Mouse (Mus musculus): ENCODE results near the gene Crebl2. TPM values are rescaled to one million over a fixed set of nuclear protein-coding genes. Genes with fewer than 3 reads are reported as not detected.

Crebl2 gene
- total and polyA plus RNA-seq, 3 experiments = 1.4 to 2.2 (median 1.5) TPM

DNA sequence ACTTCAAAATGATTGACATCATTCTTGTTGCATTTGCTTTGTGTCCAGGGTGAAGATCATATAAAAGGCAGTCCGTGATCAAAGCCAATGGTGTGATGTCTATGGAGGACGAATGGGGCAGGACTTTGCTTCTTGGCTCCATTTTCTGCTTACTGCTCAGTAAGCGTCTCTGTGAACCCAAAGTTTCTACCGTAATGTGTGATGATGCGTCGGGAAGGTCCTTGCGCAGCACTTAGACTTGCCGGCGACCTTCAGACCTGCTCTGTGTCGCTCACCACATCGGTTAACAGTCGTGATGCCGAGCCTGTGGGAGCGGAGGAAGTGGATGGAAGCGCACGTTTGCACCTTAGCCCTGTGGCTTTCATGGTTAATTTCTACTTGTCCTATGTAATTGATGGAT lies 26.0 kb downstream of the Crebl2 start:
- dilution Hi-C loops (cut with MboI; ENCODE audit: extremely low pct_ligation_motif_present, extremely low pct_unique_long_range_greater_than_20kb, low sequenced_read_pairs) = no loop called here

DNA sequence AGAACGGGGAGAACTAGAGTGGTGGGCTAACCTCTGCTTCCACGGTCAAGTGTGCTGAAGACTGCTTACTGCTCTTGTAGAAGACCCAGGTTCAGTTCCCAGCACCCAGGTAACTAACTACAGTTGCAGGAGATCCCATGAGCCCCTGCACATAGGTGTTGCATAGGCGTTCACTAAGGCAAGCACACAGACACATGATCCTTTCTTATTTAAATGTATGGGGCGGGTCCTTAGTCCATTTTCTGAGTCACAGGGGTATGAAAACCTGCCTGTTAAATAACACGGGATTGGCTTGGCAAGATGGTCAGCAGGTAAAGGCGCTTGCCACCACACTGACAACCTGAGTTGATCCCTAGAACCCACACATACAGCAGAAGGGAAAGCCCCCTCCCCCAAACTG lies 29.1 kb downstream of the Crebl2 start:
- no peaks in the 10 kb centered on the region for H3K79me2 ChIP-seq (replicated peaks; ENCODE audit: control insufficient read depth, extremely low read depth, insufficient read depth, poor library complexity, severe bottlenecking)
- no peak overlapping the region for H3K27ac ChIP-seq (ENCODE audit: insufficient read depth, low read depth)
- no peak for DNase-seq (ENCODE audit: extremely low read depth)
- in situ Hi-C loops (cut with MboI; ENCODE audit: low pct_ligation_motif_present, low pct_unique_long_range_greater_than_20kb, low sequenced_read_pairs) (loop anchor here (25.0 kb wide), 1 partner anchor 422 kb away; no protein-coding TSS in a partner anchor), dilution Hi-C loops (cut with MboI; ENCODE audit: extremely low pct_ligation_motif_present, extremely low pct_unique_long_range_greater_than_20kb, low sequenced_read_pairs) (no loop called here)
- peaks cover 2 to 15% of the 10 kb centered on the region in 2 experiments; a peak in 3 of 4 replicates for H3K4me1 ChIP-seq (ENCODE audit: control insufficient read depth in 1 of 2, insufficient read depth in 2 of 2)
- no peak overlapping the region for H3K9ac ChIP-seq (ENCODE audit: insufficient read depth, low read depth)
- no peaks in the 10 kb centered on the region for H3K27me3 ChIP-seq (replicated peaks)
- peaks cover 4 to 8% of the 10 kb centered on the region in 2 experiments for H3K36me3 ChIP-seq (replicated peaks in 1 of 2; ENCODE audit: control insufficient read depth in 1 of 2, insufficient read depth in 1 of 2, low read length in 1 of 2)
- no peak overlapping the region for H3K4me3 ChIP-seq (replicated peaks in 1 of 3; ENCODE audit: low read depth in 2 of 3, low read length in 2 of 3, poor library complexity in 1 of 3)
- TF ChIP-seq TBP (conservative IDR thresholded peaks at IDR 0.05; ENCODE audit: low read depth, low read length) (no peak), ZNF384 (IDR thresholded peaks at IDR 0.05; ENCODE audit: low read depth, low read length) (no peak), MYC (IDR thresholded peaks at IDR 0.05; ENCODE audit: low read depth, low read length) (no peak), CHD1 (IDR thresholded peaks at IDR 0.05; ENCODE audit: low read depth, low read length) (no peak)
- H3K9me3 ChIP-seq (replicated peaks; ENCODE audit: low read length) = no peaks in the 10 kb centered on the region
- H3K4me2 ChIP-seq (ENCODE audit: insufficient read depth, low read depth, poor library complexity, severe bottlenecking) = no peak overlapping the region

More for the DNA sequence above, 26.0 kb downstream of the Crebl2 start:
- Histone ChIP-seq H3K4me3 (replicated peaks in 1 of 3; ENCODE audit: low read depth in 2 of 3, low read length in 2 of 3, poor library complexity in 1 of 3) (no peak overlapping the region), H3K9ac (ENCODE audit: insufficient read depth, low read depth) (no peak overlapping the region), H3K4me2 (ENCODE audit: insufficient read depth, low read depth, poor library complexity, severe bottlenecking) (no peak overlapping the region), H3K36me3 (replicated peaks in 1 of 2; ENCODE audit: control insufficient read depth in 1 of 2, insufficient read depth in 1 of 2, low read length in 1 of 2) (peaks cover 4 to 8% of the 10 kb centered on the region in 2 experiments), H3K79me2 (replicated peaks; ENCODE audit: control insufficient read depth, extremely low read depth, insufficient read depth, poor library complexity, severe bottlenecking) (no peaks in the 10 kb centered on the region), H3K9me3 (replicated peaks; ENCODE audit: low read length) (no peaks in the 10 kb centered on the region), H3K4me1 (ENCODE audit: control insufficient read depth in 1 of 2, insufficient read depth in 2 of 2) (peaks cover 2 to 17% of the 10 kb centered on the region in 2 experiments), H3K27me3 (replicated peaks) (no peaks in the 10 kb centered on the region), H3K27ac (ENCODE audit: insufficient read depth, low read depth) (no peak overlapping the region)
- in situ Hi-C loops (cut with MboI; ENCODE audit: low pct_ligation_motif_present, low pct_unique_long_range_greater_than_20kb, low sequenced_read_pairs) = loop anchor here (25.0 kb wide), 1 partner anchor 419 kb away; no protein-coding TSS in a partner anchor
- TF ChIP-seq IRF4 (IDR thresholded peaks at IDR 0.05; ENCODE audit: low read depth, low read length) (no peak), NRF1 (IDR thresholded peaks at IDR 0.05; ENCODE audit: low read depth, low read length) (no peak), ZNF384 (IDR thresholded peaks at IDR 0.05; ENCODE audit: low read depth, low read length) (no peak), CTCF (conservative IDR thresholded peaks at IDR 0.05 in 1 of 2, IDR thresholded peaks at IDR 0.05 in 1 of 2; ENCODE audit: low read depth in 2 of 2, low read length in 2 of 2) (no peak), POLR2AphosphoS2 (IDR thresholded peaks at IDR 0.05; ENCODE audit: low read depth, low read length) (no peak), PAX5 (IDR thresholded peaks at IDR 0.05; ENCODE audit: low read length) (no peak), GABPA (IDR thresholded peaks at IDR 0.05; ENCODE audit: insufficient replicate concordance, low read depth, low read length) (no peak), JUND (conservative IDR thresholded peaks at IDR 0.05; ENCODE audit: low read depth, low read length) (no peak), EP300 (IDR thresholded peaks at IDR 0.05; ENCODE audit: low read length) (no peak)
- DNase-seq (ENCODE audit: extremely low read depth) = no peak

DNA sequence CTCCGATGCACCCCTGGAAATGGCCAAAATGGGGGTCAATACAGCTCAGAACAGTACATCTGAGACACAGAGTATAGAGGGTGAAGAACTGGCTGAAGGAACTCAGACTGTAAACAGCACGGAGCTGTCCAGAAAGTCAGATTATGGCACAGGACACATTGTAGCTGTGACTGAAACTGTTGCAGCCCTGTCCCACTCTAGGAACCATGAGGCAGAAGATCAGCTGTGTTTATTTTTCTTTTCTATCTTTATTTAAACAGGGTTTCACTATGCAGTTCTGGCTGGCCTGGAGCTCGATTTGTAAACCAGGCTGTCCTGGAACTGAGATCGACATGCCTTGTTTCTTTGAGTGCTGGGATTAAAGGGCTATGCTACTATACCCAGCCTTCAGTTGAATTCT lies 30.3 kb downstream of the Crebl2 start:
- no peaks in the 10 kb centered on the region for H3K27me3 ChIP-seq (replicated peaks)
- no peaks in the 10 kb centered on the region for H3K9me3 ChIP-seq (replicated peaks; ENCODE audit: low read length)
- H3K79me2 ChIP-seq (replicated peaks; ENCODE audit: control insufficient read depth, extremely low read depth, insufficient read depth, poor library complexity, severe bottlenecking) = no peaks in the 10 kb centered on the region
- no peak overlapping the region for H3K27ac ChIP-seq (ENCODE audit: insufficient read depth, low read depth)
- no peak overlapping the region for H3K4me3 ChIP-seq (replicated peaks in 1 of 3; ENCODE audit: low read depth in 2 of 3, low read length in 2 of 3, poor library complexity in 1 of 3)
- TF ChIP-seq USF2 (conservative IDR thresholded peaks at IDR 0.05; ENCODE audit: low read depth, low read length) = no peak
- no peak for TF ChIP-seq IRF4 (IDR thresholded peaks at IDR 0.05; ENCODE audit: low read depth, low read length)
- no peak for TF ChIP-seq ETS1 (conservative IDR thresholded peaks at IDR 0.05; ENCODE audit: low read depth, low read length)
- no peak for TF ChIP-seq EP300 (IDR thresholded peaks at IDR 0.05; ENCODE audit: low read length)
- TF ChIP-seq MYC (IDR thresholded peaks at IDR 0.05; ENCODE audit: low read depth, low read length) = no peak
- no peak for TF ChIP-seq RAD21 (IDR thresholded peaks at IDR 0.05; ENCODE audit: low read depth, low read length)
- no peak for TF ChIP-seq MXI1 (IDR thresholded peaks at IDR 0.05; ENCODE audit: low read depth, low read length)
- TF ChIP-seq UBTF (IDR thresholded peaks at IDR 0.05; ENCODE audit: low read depth, low read length) = no peak
- no peak for TF ChIP-seq TCF12 (IDR thresholded peaks at IDR 0.05; ENCODE audit: low read depth, low read length)
- no peak for TF ChIP-seq GABPA (IDR thresholded peaks at IDR 0.05; ENCODE audit: insufficient replicate concordance, low read depth, low read length)
- TF ChIP-seq POLR2A (IDR thresholded peaks at IDR 0.05; ENCODE audit: low read depth, low read length) = no peak
- TF ChIP-seq TBP (conservative IDR thresholded peaks at IDR 0.05; ENCODE audit: low read depth, low read length) = no peak
- TF ChIP-seq SMC3 (IDR thresholded peaks at IDR 0.05; ENCODE audit: low read depth, low read length) = no peak
- TF ChIP-seq JUN (IDR thresholded peaks at IDR 0.05; ENCODE audit: insufficient read depth, low read depth, low read length) = no peak
- no peak for TF ChIP-seq POLR2AphosphoS2 (IDR thresholded peaks at IDR 0.05; ENCODE audit: low read depth, low read length)
- TF ChIP-seq RCOR1 (conservative IDR thresholded peaks at IDR 0.05; ENCODE audit: low read depth, low read length) = no peak
- no peak for TF ChIP-seq HCFC1 (IDR thresholded peaks at IDR 0.05; ENCODE audit: low read depth, low read length)
- no peak overlapping the region for H3K4me2 ChIP-seq (ENCODE audit: insufficient read depth, low read depth, poor library complexity, severe bottlenecking)
- DNase-seq (ENCODE audit: extremely low read depth) = no peak
- dilution Hi-C loops (cut with MboI; ENCODE audit: extremely low pct_ligation_motif_present, extremely low pct_unique_long_range_greater_than_20kb, low sequenced_read_pairs) = no loop called here
- H3K36me3 ChIP-seq (replicated peaks in 1 of 2; ENCODE audit: control insufficient read depth in 1 of 2, insufficient read depth in 1 of 2, low read length in 1 of 2) = peaks cover 4 to 8% of the 10 kb centered on the region in 2 experiments
- in situ Hi-C loops (cut with MboI; ENCODE audit: low pct_ligation_motif_present, low pct_unique_long_range_greater_than_20kb, low sequenced_read_pairs) = loop anchor here (10.0 to 25.0 kb wide), 2 partner anchors 215 to 423 kb away; no protein-coding TSS in a partner anchor
- no peak overlapping the region for H3K9ac ChIP-seq (ENCODE audit: insufficient read depth, low read depth)
- peaks cover 2 to 15% of the 10 kb centered on the region in 2 experiments; a peak in 3 of 4 replicates for H3K4me1 ChIP-seq (ENCODE audit: control insufficient read depth in 1 of 2, insufficient read depth in 2 of 2)

All from CH12.LX (cell line).